Mouse (Mus musculus): ENCODE results near the gene Gjc2.

DNA sequence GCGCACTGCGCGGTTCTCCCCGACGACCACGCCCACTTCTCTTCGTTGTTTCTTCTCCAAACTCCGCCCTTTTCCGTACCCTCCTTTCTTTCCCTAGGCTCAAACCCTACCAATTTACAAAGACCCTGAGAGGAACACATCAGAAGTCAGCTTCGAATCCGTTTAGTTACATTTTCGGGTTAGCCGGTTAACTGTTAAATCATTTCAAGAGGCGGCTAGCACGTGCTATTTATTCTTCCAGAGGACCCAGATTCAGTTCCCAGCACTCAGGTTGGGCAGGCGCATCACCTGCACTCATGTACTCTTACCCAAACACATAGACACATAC is 9.0 kb upstream of the Gjc2 start, which contains the start of gene Guk1:
- TF ChIP-seq CTCF (IDR thresholded peaks at IDR 0.05; ENCODE audit: low read depth, low read length) (no peak), TAL1 (conservative IDR thresholded peaks at IDR 0.05; ENCODE audit: low read depth, low read length) (no peak)

All from G1E (cell line).